Mouse (Mus musculus): ENCODE measurements at regions not wholly inside any gene's neighbourhood (a gene's known extent, or its start where the extent isn't known, plus 50 kb on each side); places are given as distances from the start of the nearest gene placed in this dataset.
"Not testable (repeated sequence)": the region's sequence is repeated elsewhere in the genome, so short reads cannot be mapped to it uniquely, and the experiment has no call there.

DNA sequence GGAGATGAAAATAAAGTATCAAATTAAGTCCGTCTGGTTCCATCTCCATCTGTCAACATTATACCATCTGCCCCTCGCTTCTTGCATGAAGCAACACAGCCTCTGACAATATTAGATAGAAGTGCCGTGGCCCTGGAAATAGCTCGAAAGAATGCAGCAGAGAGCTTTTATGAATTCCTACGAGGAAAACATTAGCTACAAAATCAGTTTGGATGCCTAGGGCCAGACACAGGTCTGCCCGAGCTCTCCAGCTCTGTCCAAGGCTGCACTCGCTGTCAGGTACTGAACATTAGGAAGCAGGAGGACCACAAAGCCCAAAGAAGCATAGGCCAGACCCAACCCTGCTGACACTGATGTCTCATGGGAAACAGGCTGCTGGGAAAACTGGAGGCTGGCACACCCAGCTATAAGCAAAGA lies 192.3 kb downstream of the Tcp10c start:
- H3K9ac ChIP-seq (ENCODE audit: low read length): no peak overlapping the region
- no peaks in the 10 kb centered on the region for H3K27me3 ChIP-seq (ENCODE audit: control insufficient read depth, insufficient read depth, low read length)
- no peak for TF ChIP-seq EP300 (optimal IDR thresholded peaks at IDR 0.05)
- TF ChIP-seq CTCF (IDR thresholded peaks at IDR 0.05; ENCODE audit: low read depth): no peak
- H3K4me2 ChIP-seq (replicated peaks; ENCODE audit: low read depth): no peak overlapping the region
- no peak for DNase-seq (ENCODE audit: low spot score)
- H3K4me3 ChIP-seq (ENCODE audit: low read depth, low read length): no peak overlapping the region
- no peak for ATAC-seq (ENCODE audit: low FRiP score, low TSS enrichment)
- no peaks in the 10 kb centered on the region for H3K4me1 ChIP-seq (replicated peaks; ENCODE audit: control insufficient read depth, insufficient read depth)
- H3K9me3 ChIP-seq (ENCODE audit: control insufficient read depth, low read length): peaks cover 18% of the 10 kb centered on the region
- H3K27ac ChIP-seq (replicated peaks): no peak overlapping the region
- WGBS: 77% methylated on average over 7 of the region's 7 CpGs
- H3K36me3 ChIP-seq (ENCODE audit: control insufficient read depth, insufficient read depth, low read length): no peaks in the 10 kb centered on the region

DNA sequence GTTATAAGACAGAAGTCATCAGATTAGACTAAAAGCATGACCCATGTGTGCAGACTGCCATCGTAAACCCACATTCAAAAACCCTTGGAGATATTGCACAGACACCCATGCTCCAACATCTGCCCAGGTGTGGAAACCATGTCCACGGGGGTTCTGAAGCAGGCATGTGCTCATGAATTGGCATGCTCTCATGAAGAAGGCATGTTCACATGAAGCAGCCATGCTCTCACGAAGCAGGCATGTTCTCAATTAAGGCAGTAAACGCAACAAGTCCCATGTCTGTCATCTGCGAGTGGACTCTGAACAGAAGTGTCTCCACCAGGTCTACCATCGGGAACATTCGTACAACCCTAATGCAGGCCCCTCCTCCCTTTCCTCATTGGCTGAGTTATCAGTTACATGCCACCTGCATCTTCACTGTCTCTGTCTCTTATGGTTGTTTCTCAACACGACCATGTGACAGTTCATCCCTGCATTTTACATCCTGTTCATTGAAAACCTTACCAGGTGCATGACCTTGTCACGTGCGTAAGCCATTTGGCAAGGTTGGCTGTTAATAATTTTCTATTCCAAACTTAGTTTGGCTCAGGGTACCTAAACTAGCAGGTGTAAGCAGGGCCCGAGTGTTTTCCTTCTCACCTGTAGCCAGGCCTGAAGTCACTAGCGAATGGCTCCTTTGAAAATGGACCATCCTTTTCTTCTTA lies 193.4 kb downstream of the Tcp10c start:
- H3K4me3 ChIP-seq (ENCODE audit: low read depth, low read length): no peak overlapping the region
- no peaks in the 10 kb centered on the region for H3K27me3 ChIP-seq (ENCODE audit: control insufficient read depth, insufficient read depth, low read length)
- no peak for ATAC-seq (ENCODE audit: low FRiP score, low TSS enrichment)
- DNase-seq (ENCODE audit: low spot score): no peak
- peaks cover 22% of the 10 kb centered on the region for H3K9me3 ChIP-seq (ENCODE audit: control insufficient read depth, low read length)
- no peak overlapping the region for H3K27ac ChIP-seq (replicated peaks)
- no peaks in the 10 kb centered on the region for H3K36me3 ChIP-seq (ENCODE audit: control insufficient read depth, insufficient read depth, low read length)
- no peaks in the 10 kb centered on the region for H3K4me1 ChIP-seq (replicated peaks; ENCODE audit: control insufficient read depth, insufficient read depth)
- WGBS: 63% methylated on average over 12 of the region's 12 CpGs
- H3K9ac ChIP-seq (ENCODE audit: low read length): no peak overlapping the region
- TF ChIP-seq EP300 (optimal IDR thresholded peaks at IDR 0.05) (no peak), CTCF (IDR thresholded peaks at IDR 0.05; ENCODE audit: low read depth) (no peak)
- H3K4me2 ChIP-seq (replicated peaks; ENCODE audit: low read depth): no peak overlapping the region

DNA sequence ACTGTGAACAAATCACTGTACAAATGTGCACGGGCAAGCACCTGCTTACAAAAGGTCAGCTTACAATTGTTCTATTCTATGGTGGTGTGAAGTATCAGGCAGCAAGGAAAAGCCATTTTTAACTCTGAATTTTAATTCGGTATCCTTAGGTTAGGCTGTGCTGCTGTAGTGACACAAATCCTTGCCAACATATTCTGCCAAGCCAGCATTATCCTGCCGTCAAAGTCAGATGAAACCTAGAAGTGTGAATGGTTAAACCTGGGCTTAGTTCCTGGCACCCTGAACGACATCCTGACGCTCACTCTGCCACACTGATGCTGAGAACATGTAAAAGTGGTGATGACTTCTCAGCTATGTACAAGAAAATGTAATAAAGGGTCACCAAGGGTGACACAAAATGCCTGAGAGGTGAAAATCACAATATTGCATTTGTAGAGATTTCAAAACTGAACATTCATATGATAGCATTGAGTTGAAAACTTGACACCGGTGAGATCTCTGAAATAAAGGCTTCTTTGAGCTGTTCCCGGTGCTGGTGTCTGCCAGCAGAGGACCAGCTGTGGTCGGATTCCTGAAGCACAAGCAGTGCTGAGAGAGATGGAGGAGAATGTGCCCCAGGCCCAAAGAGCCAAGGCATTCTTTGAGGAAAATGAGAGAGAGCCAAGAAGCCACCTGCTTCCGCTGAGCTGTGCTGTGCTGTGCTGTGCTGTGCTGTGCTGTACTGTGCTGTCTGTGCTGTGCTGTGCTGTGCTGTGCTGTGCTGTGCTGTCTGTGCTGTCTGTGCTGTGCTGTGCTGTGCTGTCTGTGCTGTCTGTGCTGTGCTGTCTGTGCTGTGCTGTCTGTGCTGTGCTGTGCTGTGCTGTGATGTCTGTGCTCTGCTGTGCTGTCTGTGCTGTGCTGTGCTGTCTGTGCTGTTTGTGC lies 195.9 kb downstream of the Tcp10c start:
- TF ChIP-seq EP300 (optimal IDR thresholded peaks at IDR 0.05): no peak
- TF ChIP-seq CTCF (IDR thresholded peaks at IDR 0.05; ENCODE audit: low read depth): no peak
- 61% methylated on average over 9 of the region's 9 CpGs for WGBS
- ATAC-seq (ENCODE audit: low FRiP score, low TSS enrichment): no peak

DNA sequence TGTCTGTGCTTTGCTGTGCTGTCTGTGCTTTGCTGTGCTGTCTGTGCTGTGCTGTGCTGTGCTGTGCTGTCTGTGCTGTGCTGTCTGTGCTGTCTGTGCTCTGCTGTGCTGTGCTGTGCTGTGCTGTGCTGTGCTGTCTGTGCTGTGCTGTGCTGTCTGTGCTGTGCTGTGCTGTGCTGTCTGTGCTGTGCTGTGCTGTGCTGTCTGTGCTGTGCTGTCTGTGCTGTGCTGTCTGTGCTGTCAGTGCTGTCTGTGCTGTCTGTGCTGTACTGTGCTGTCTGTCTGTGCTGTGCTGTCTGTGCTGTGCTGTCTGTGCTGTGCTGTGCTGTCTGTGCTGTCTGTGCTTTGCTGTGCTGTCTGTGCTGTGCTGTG lies 196.5 kb downstream of the Tcp10c start:
- H3K4me1 ChIP-seq (replicated peaks; ENCODE audit: control insufficient read depth, insufficient read depth); H3K4me2 ChIP-seq (replicated peaks; ENCODE audit: low read depth); DNase-seq (ENCODE audit: low spot score); H3K27ac ChIP-seq (replicated peaks); ATAC-seq (ENCODE audit: low FRiP score, low TSS enrichment); H3K9ac ChIP-seq (ENCODE audit: low read length); H3K4me3 ChIP-seq (ENCODE audit: low read depth, low read length); H3K36me3 ChIP-seq (ENCODE audit: control insufficient read depth, insufficient read depth, low read length); H3K27me3 ChIP-seq (ENCODE audit: control insufficient read depth, insufficient read depth, low read length): not testable (repeated sequence)
- peaks cover 24% of the 10 kb centered on the region for H3K9me3 ChIP-seq (ENCODE audit: control insufficient read depth, low read length)

More for the DNA sequence above, 195.9 kb downstream of the Tcp10c start:
- Histone ChIP-seq H3K36me3 (ENCODE audit: control insufficient read depth, insufficient read depth, low read length) (no peaks in the 10 kb centered on the region), H3K4me2 (replicated peaks; ENCODE audit: low read depth) (no peak overlapping the region), H3K27me3 (ENCODE audit: control insufficient read depth, insufficient read depth, low read length) (no peaks in the 10 kb centered on the region), H3K4me3 (ENCODE audit: low read depth, low read length) (no peak overlapping the region), H3K4me1 (replicated peaks; ENCODE audit: control insufficient read depth, insufficient read depth) (no peaks in the 10 kb centered on the region), H3K9ac (ENCODE audit: low read length) (no peak overlapping the region), H3K9me3 (ENCODE audit: control insufficient read depth, low read length) (peaks cover 24% of the 10 kb centered on the region), H3K27ac (replicated peaks) (no peak overlapping the region)
- no peak for DNase-seq (ENCODE audit: low spot score)

DNA sequence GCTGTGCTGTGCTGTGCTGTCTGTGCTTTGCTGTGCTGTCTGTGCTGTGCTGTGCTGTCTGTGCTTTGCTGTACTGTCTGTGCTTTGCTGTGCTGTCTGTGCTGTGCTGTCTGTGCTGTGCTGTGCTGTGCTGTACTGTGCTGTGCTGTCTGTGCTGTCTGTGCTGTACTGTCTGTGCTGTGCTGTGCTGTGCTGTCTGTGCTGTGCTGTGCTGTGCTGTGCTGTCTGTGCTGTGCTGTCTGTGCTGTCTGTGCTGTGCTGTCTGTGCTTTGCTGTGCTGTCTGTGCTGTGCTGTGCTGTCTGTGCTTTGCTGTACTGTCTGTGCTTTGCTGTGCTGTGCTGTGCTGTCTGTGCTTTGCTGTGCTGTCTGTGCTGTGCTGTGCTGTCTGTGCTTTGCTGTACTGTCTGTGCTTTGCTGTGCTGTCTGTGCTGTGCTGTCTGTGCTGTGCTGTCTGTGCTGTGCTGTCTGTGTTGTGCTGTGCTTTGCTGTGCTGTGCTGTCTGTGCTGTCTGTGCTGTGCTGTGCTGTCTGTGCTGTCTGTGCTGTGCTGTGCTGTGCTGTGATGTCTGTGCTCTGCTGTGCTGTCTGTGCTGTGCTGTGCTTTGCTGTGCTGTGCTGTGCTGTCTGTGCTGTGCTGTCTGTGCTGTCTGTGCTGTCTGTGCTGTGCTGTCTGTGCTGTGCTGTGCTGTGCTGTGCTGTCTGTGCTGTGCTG lies 197.5 kb downstream of the Tcp10c start:
- not testable (repeated sequence) for H3K4me3 ChIP-seq (ENCODE audit: low read depth, low read length); H3K4me2 ChIP-seq (replicated peaks; ENCODE audit: low read depth); H3K36me3 ChIP-seq (ENCODE audit: control insufficient read depth, insufficient read depth, low read length); H3K27me3 ChIP-seq (ENCODE audit: control insufficient read depth, insufficient read depth, low read length); H3K9ac ChIP-seq (ENCODE audit: low read length); H3K4me1 ChIP-seq (replicated peaks; ENCODE audit: control insufficient read depth, insufficient read depth); ATAC-seq (ENCODE audit: low FRiP score, low TSS enrichment); H3K27ac ChIP-seq (replicated peaks)
- peaks cover 20% of the 10 kb centered on the region for H3K9me3 ChIP-seq (ENCODE audit: control insufficient read depth, low read length)
- DNase-seq (ENCODE audit: low spot score): peak; percentile 62

DNA sequence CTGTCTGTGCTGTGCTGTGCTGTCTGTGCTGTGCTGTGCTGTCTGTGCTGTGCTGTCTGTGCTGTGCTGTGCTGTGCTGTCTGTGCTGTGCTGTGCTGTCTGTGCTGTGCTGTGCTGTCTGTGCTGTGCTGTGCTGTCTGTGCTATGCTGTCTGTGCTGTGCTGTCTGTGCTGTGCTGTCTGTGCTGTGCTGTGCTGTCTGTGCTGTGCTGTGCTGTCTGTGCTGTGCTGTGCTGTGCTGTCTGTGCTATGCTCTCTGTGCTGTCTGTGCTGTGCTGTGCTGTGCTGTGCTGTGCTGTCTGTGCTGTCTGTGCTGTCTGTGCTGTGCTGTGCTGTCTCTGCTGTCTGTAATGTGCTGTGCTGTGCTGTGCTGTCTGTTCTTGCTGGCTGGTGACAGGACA lies 198.5 kb downstream of the Tcp10c start:
- not testable (repeated sequence) for H3K4me2 ChIP-seq (replicated peaks; ENCODE audit: low read depth); H3K4me3 ChIP-seq (ENCODE audit: low read depth, low read length); H3K36me3 ChIP-seq (ENCODE audit: control insufficient read depth, insufficient read depth, low read length); H3K4me1 ChIP-seq (replicated peaks; ENCODE audit: control insufficient read depth, insufficient read depth); H3K27ac ChIP-seq (replicated peaks); H3K9ac ChIP-seq (ENCODE audit: low read length); H3K27me3 ChIP-seq (ENCODE audit: control insufficient read depth, insufficient read depth, low read length)
- H3K9me3 ChIP-seq (ENCODE audit: control insufficient read depth, low read length): peaks cover 15% of the 10 kb centered on the region
- peak; percentile 38 for DNase-seq (ENCODE audit: low spot score)
- ATAC-seq (ENCODE audit: low FRiP score, low TSS enrichment): peak; percentile 24; the same call in 1 of the 2 replicates

DNA sequence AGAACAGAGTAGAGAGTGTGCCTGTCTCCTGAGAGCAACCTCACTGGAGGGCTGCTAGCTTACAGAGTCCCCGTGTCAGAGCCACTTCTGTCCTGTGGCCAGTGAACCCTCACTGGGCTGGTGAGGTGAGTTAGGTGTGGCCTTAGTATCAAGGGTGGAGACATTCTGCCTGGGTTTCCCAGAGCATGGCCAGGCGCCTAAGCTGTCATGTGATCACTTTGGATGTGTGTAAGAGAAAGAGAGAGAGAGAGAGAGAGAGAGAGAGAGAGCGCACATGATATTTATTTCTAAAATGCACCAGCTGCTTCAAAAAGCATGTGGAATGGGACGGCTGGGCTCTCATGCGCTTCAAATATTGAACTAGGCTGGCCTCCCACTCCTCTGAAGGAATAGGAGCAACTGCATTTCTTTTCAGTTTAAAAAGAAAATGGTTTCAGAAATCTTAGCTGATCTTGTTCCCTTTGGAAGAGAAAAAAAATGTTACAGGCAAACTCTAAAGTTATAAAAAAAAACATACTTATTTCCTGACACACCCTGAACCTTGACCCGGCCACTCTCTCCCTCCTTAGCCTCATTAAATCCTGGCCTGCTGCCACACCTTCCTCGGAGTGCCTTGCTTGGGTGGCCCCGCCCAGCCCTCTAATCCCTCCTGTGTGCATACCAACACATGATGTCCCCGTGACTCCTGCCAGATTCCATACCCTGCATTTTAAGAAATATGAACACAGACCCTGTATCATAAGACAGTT lies 201.1 kb downstream of the Tcp10c start:
- H3K27ac ChIP-seq (replicated peaks): peak overlapping the region; percentile 84
- H3K9me3 ChIP-seq (ENCODE audit: control insufficient read depth, low read length); H3K27me3 ChIP-seq (ENCODE audit: control insufficient read depth, insufficient read depth, low read length); H3K4me1 ChIP-seq (replicated peaks; ENCODE audit: control insufficient read depth, insufficient read depth); H3K4me3 ChIP-seq (ENCODE audit: low read depth, low read length); H3K36me3 ChIP-seq (ENCODE audit: control insufficient read depth, insufficient read depth, low read length); H3K4me2 ChIP-seq (replicated peaks; ENCODE audit: low read depth); H3K9ac ChIP-seq (ENCODE audit: low read length): not testable (repeated sequence)
- DNase-seq (ENCODE audit: low spot score): peak; percentile 92
- WGBS: 14% methylated on average over 8 of the region's 9 CpGs
- peak; percentile 86 for ATAC-seq (ENCODE audit: low FRiP score, low TSS enrichment)

DNA sequence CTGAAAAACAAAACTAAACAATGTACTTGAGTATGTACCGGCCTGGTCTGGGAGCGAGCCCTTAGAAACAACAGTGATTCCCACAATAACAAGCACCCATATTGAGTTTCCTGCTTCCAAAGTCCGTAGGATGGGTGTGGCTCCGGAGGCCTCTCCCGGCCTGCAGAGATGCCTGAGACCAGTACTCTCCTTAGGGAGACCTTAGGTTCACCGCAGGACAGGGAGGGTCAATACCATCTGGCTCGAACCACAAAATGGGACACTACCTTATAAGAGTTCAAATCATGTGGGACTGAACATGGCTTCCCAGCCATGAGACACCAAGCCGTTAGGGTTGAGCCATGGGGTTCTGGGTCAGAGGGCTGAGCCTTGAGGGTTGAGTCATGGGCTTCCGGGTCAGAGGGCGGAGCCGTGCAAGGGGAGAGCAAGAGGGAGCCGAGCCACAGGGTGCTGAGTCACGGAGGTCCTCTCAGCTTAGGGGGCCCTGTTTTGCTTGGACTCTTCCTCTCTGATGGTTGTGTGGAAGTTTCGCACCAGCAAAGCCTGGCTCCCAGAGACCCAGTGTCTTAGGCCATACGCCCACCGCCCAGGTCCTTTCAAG lies 201.8 kb downstream of the Tcp10c start:
- H3K9ac ChIP-seq (ENCODE audit: low read length); H3K4me2 ChIP-seq (replicated peaks; ENCODE audit: low read depth); H3K9me3 ChIP-seq (ENCODE audit: control insufficient read depth, low read length); H3K27me3 ChIP-seq (ENCODE audit: control insufficient read depth, insufficient read depth, low read length); H3K36me3 ChIP-seq (ENCODE audit: control insufficient read depth, insufficient read depth, low read length); H3K4me1 ChIP-seq (replicated peaks; ENCODE audit: control insufficient read depth, insufficient read depth); H3K4me3 ChIP-seq (ENCODE audit: low read depth, low read length): not testable (repeated sequence)
- peak; percentile 61 for DNase-seq (ENCODE audit: low spot score)
- peak; percentile 72 for ATAC-seq (ENCODE audit: low FRiP score, low TSS enrichment)
- whole genome bisulfite sequencing: 64% methylated on average over 16 of the region's 16 CpGs
- peak overlapping the region; percentile 63; the same call in 1 of the 2 replicates for H3K27ac ChIP-seq (replicated peaks)

Measured in stomach, postnatal 0 days (tissue).